Comparison of ENCODE assay signal across 8 mouse cellular contexts in genomic region chr19:37550101-37551039, GRCm38 (mm10). TPM values are rescaled to one million over a fixed set of nuclear protein-coding genes. Genes with fewer than 3 reads are reported as not detected.
DNase-seq lines count a peak whose midpoint lies in the region; ATAC-seq and TF ChIP-seq lines count a peak whose summit lies in the region.

Gene Exoc6, plus strand, starts transcription at chr19:37550418.

- intact Hi-C loops in gastrocnemius, adult 2 months (cut with DNase I) = no loop called here

- WGBS in hindbrain, embryonic 16.5 days = under 1% methylated on average over 80 of the region's 89 CpGs

- H3K9ac ChIP-seq in hindbrain, embryonic 16.5 days (ENCODE audit: low read depth, low read length) = peak within 1 kb of the TSS; percentile 85

- peak within 1 kb of the TSS; percentile 76 for H3K4me2 ChIP-seq in hindbrain, embryonic 16.5 days (ENCODE audit: low read length)

- peaks cover 4% of the 10 kb centered on the region; the same call in 1 of the 2 replicates for H3K4me1 ChIP-seq in hindbrain, embryonic 16.5 days (ENCODE audit: control insufficient read depth, insufficient read depth, low read depth, low read length)

- no peaks in the 10 kb centered on the region for H3K36me3 ChIP-seq in hindbrain, embryonic 16.5 days (ENCODE audit: control insufficient read depth, insufficient read depth, low read length)

- H3K9me3 ChIP-seq in hindbrain, embryonic 16.5 days (ENCODE audit: control insufficient read depth, low read length) = no peaks in the 10 kb centered on the region

- peak within 1 kb of the TSS; percentile 99 for H3K27ac ChIP-seq in gastrocnemius, adult 2 months
- H3K27ac ChIP-seq in hindbrain, embryonic 16.5 days (ENCODE audit: low read depth, low read length) = peak within 1 kb of the TSS; percentile 74

- TF ChIP-seq CTCF in gastrocnemius, adult 2 months (IDR thresholded peaks at IDR 0.05) = peak; percentile 40

- ATAC-seq in hindbrain, embryonic 16.5 days = peak; percentile 93
- peak; percentile 74 for ATAC-seq in megakaryocyte, adult 5-6 weeks (ENCODE audit: poor library complexity, severe bottlenecking)

- H3K27me3 ChIP-seq in hindbrain, embryonic 16.5 days (replicated peaks; ENCODE audit: control insufficient read depth, insufficient read depth, low read length) = peaks cover 3% of the 10 kb centered on the region; the same call in 1 of the 2 replicates

- DNase-seq in WW6 (ENCODE audit: low read depth, low spot score) = peak; percentile 50
- peak; percentile 43 to 68 for DNase-seq in cerebellum, postnatal 4 days (ENCODE audit: low spot score in 2 of 2)
- peak; percentile 88 for DNase-seq in gastrocnemius, adult 2 months
- peak; percentile 57 to 61 for DNase-seq in left cerebral cortex, adult 8-10 months (ENCODE audit: low spot score in 2 of 2)
- DNase-seq in right cerebral cortex, adult 18-20 months = peak; percentile 77
- DNase-seq in urinary bladder, postnatal 25 days (ENCODE audit: low spot score) = peak; percentile 69

- H3K4me3 ChIP-seq in gastrocnemius, adult 2 months = peak within 1 kb of the TSS; percentile 78
- peak within 1 kb of the TSS; percentile 80 for H3K4me3 ChIP-seq in hindbrain, embryonic 16.5 days (ENCODE audit: low read length)

RNA-seq across cellular contexts. Expression of gene Exoc6, which starts in this region (rescaled TPM):
- total RNA-seq in gastrocnemius, adult 2 months (2021) = 10 to 100 TPM; 51.3 to 67.3 TPM
- polyA plus RNA-seq in hindbrain, embryonic 16.5 days (2015; fragmentation: Nextera tagmentation; extraction: Ambion mirVana) = 21.7 and 22.5 TPM in 2 replicates
- 10 to 100 TPM; 41.2 to 47.4 (median 44.8) TPM for total RNA-seq in left cerebral cortex, adult 8-10 months (2022)
- total RNA-seq in megakaryocyte, adult 5-6 weeks (2015) = 67.1 and 69.4 TPM in 2 replicates
- 96.3 and 108 TPM in 2 replicates for total RNA-seq in megakaryocyte, adult 5-6 weeks (2017)

Comparison
In these comparisons a context has a peak if more than half of its experiments do, and no peak if none do; other contexts are left out.
1. Peak in every context shown above with its lines: DNase-seq, ATAC-seq, H3K4me3 ChIP-seq and H3K27ac ChIP-seq.